Mouse (Mus musculus) c-Kit-positive CD71-negative TER-119-negative erythroid progenitor cells, embryonic 14.5 days (primary cell): ENCODE data around the gene Tcf15.

Experiments
- DNase-seq: peaks from one replicate; pipeline ENCODE4 v3.0.0-alpha.2; 2013; ENCODE audit warnings: low read depth

Gene Tcf15

GRCm38 (mm10) chr2:152122896-152123295, 20.5 kb upstream of the Tcf15 start:
- DNase-seq, result no peak

DNA sequence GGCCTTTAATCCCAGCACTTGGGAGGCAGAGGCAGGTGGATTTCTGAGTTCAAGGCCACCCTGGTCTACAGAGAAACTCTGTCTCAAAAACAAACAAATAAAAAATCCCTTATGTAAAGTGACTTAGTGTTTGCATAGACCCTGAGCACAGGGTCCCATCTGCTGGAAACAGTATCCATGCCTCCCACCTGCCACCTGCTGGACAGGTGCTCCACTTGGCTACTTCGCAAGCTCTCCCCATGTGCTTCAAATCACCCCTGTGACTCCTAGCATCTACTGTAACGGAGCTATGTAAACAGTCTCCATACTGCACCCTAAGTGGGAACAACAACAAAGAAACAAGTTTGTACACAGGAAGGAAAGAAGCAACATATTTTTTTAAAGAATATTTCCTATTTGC, 14.8 kb upstream of the Tcf15 start:
- DNase-seq, result no peak

DNA sequence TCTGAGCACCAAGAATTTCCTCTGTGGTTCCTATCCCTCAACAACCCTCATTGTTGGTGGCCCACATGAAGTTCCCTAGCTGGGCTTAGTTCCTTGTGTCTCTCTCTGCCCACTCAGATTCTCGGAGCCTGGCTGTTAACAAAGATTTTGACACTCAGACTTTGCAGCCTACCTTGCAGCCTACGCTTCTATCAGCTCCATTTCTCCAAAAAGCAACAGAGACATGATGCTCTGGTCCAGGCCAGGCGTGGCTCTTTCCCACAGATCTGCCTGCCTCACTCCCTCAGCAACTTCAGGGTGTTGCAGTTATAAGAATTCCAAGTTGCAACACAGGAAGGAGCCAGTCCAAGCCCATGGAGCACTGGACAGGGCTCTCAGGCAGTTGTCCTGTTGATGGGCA, 13.6 kb upstream of the Tcf15 start:
- DNase-seq, result no peak

DNA sequence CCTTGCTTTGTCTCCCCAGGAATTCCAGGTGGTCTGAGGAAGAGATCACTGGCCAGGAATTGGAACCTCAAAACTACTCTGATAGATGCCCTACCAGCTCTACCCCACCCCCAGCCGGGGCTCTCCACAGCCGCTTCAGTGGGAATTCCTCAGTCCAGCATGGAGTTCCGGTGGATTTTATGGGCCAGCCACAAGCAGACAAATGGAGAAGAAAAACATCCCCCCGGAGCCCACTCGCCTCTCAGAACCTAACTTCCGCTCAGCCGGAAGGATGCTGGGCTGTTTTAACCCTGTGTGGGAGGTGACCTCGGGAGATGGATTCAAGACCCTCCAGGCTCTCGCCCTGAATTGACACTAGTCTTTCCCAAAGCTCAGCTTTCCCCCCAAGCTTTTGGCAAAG, 11.3 kb upstream of the Tcf15 start:
- DNase-seq, result no peak

GRCm38 (mm10) chr2:152132691-152133090, 10.7 kb upstream of the Tcf15 start:
- no peak for DNase-seq

GRCm38 (mm10) chr2:152139191-152139987, 4.0 kb upstream of the Tcf15 start:
- no peak for DNase-seq

- DNase-seq, result no peak
Observed at GRCm38 (mm10) chr2:152140941-152141340, 2.4 kb upstream of the Tcf15 start.

GRCm38 (mm10) chr2:152141491-152141890, 1.9 kb upstream of the Tcf15 start:
- DNase-seq, result no peak

- DNase-seq, result no peak
Observed at GRCm38 (mm10) chr2:152142046-152142445, 1.3 kb upstream of the Tcf15 start.

- no peak for DNase-seq
Observed at GRCm38 (mm10) chr2:152142571-152142970, 790 bp upstream of the Tcf15 start.

GRCm38 (mm10) chr2:152144158-152144450, 743 bp downstream of the Tcf15 start:
- DNase-seq, result no peak

DNA sequence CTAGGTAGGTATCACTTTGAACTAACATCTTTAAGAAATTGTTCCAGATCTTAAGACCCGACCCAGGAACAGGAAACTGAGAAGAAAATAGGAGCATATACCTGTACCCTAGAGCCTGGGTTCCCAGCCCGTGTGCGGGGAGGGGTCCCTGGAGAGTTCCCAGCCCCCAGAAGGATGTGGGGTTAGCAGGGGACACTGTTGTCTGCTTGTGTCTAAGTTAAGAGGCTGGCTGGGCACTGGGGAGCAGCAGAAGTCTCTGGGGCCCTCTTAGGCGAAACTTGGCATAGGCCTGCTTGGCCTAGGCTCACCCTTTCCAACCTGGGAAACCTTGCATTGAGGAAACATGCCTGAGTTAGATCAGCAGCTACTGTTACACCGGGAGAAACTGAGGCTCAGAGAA, 1.1 kb downstream of the Tcf15 start:
- no peak for DNase-seq

DNA sequence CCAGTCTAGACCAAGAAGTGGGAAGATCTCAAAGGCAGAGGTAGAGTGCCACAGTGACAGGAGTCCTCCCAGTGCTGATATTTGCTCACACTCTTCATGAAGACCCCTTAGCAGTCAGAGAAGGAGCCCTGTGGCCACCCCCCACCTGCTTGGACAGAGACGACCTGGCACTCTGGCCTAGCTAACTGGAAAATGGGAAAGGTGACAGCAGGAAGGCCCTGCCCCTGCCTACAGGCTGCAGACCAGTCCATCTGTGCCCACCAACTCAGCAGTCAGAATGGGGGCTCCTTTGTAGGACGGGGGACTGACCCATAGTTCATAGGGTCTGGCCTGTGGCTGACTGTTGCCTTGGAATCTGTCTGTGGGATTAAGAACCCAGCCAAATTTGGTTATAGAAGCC, 2.4 kb downstream of the Tcf15 start:
- DNase-seq, result no peak

DNA sequence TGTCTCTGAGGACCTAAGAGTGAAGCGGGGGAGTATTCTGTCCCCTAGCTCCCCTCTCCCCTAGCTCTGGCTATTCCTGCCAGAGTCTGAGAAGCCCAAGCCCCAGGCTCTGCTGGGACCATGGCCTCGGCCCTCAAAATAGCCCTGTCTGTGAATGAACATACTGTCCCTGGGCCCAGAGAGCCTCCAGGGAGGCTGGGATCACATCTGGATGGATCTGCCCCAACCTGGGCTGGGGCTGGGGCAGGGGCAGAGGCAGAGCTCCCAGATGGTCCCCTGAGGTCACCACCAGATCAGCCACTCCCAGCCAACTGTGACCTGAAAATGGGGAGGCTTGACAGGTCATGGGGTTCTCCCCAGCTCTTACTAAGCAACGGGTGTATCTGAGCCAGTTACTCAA, 3.7 kb downstream of the Tcf15 start:
- DNase-seq, result no peak

GRCm38 (mm10) chr2:152148675-152149074, 5.3 kb downstream of the Tcf15 start:
- no peak for DNase-seq

- no peak for DNase-seq
Observed at GRCm38 (mm10) chr2:152149891-152150290, 6.5 kb downstream of the Tcf15 start.

DNA sequence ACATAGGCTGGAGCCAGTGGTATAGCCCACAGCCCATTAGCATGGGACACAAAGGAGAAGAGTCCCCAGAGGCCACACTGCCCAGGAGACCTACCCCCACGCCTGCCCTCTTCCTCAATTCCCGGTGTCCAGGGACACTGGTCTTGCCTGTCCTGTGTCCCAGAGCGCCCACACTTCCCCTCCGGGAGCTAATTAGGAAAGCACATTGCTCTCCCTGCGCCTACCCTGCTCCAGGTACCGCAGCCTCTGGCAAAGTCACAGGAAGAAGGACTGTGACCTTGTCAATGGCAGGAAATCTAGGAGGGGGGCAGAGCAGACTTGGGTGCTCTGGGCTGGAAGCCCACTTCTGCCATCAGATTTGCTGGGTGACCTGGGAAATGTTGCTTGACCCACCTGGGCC, 7.0 kb downstream of the Tcf15 start:
- DNase-seq, result no peak

DNA sequence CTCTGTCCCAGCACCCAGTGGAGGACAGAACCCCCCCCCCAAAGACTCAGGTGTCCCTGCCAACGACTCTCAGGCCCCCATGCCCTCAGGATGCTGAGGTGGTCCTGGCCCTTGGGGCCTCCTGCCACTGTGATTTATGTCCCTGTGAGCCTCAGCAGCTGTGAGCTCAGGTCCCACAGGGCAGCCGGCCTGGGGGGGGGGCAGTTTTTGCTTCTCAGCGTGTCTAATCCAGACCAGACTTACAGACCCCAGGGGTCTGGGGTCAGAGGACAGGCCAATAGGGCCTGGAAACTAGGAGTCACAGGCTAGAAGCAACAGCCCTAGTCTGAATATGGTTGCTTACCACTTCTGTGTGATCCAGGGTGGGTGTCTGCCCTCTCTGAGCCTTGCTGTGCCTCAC, 10.0 kb downstream of the Tcf15 start:
- no peak for DNase-seq

DNA sequence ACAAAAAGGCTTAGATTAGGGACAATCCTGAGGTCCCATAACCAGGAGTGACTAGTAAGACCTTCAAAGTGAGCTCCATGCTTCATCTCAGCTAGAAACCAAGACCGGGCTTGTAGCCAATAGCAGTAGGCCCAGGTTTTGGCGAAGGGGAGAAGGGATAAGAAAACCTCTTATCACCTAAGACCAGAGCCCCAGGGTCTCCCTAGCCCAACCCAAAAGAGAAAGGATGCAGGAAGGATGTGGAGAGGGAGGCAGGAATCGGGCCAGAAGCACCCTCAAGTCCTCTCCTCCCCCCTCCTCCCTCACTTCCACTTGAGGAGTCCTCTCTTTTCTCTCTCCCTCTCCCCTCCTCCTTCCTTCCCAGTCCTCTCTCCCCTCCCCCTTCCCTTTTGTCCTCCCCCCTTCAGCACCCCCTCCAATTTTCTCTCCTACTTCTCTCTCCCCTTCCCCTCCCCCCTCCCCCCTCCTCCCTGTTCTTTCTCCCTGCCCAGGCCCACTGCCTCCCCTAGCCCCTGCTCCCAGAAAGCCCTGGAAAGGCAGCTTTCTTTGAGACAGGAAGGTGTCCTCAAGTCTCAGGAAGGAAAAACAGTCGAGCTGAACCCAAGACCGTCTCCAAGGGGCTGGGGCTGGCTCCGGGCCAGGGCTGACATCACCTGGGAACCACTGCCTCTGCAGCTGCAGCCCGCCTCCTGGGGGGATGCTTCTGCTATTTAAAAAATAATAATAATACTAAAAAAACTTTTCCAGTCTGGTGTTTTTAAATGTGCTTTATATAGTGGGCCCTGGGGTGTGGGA, 12.2 kb downstream of the Tcf15 start:
- no peak for DNase-seq

- DNase-seq, result no peak
Observed at GRCm38 (mm10) chr2:152156471-152156870, 13.1 kb downstream of the Tcf15 start.

DNA sequence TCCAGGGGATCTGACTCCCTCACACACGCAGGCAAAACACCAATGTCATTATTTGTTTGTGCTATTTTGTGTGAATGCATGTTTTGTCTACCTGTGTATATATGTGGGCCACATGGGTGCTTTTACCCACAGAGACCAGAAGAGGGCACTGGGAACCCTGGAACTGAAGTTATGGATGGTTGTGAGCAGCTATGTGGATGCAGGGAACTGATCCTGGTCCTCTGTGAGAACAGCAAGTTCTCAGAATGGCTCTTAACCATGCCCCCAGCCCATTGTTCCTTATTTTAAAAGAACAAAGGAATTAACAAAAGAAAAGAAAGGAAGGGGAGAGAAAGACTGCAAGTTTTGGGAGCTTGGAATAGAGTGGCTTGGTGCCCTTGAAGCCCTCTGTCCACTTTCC, 16.1 kb downstream of the Tcf15 start:
- no peak for DNase-seq

DNA sequence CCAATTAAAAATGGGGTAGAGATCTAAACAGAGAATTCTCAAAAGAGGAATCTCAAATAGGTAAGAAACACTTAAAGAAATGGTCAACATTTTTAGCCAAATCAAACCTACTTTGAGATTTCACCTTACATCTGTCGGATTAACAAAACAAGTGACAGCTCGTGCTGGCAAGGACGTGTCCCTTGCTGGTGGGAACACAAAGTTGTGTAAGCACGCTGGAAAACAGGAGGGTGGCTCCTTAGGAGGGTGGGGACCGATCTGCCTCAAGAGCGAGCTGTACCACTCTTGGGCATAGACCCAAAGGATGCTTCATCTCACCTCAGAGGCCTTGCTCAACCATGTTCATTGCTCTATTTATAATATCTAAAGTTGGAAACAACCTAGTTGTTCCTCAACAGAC, 22.9 kb downstream of the Tcf15 start:
- no peak for DNase-seq

GRCm38 (mm10) chr2:152167851-152168290, 24.5 kb downstream of the Tcf15 start:
- no peak for DNase-seq

DNA sequence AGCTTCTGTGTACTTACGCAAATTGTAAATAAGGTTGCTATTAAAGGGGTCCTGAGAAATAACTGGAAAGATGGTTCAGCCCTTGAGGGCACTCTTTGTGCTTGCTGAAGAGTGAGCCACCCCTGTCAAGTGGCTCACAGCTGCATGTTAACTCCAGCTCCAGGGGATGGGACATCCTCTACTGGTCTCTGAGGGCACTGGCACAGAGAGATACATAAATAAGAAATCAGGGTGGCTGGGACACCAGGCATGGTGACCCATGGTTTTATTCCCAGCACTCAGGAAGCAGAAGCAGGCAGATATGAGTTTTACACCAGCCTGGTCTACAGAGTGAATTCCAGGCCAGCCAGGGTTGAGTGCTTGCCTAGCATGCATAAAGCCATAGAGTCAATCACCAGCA, 26.0 kb downstream of the Tcf15 start:
- DNase-seq, result no peak
